Mouse (Mus musculus) cerebellum, adult 8-10 months (tissue): Measurements from ENCODE around the gene Arhgdib.

ENCODE experiments used
- DNase-seq: peaks from one replicate; pipeline ENCODE4 v3.0.0; 2022

Arhgdib gene

GRCm38 (mm10) chr6:136947716-136948115 lies 6.0 kb upstream of the Arhgdib start:
- DNase-seq: no peak

GRCm38 (mm10) chr6:136946943-136947342 lies 5.2 kb upstream of the Arhgdib start:
- DNase-seq: no peak

GRCm38 (mm10) chr6:136946241-136946640 lies 4.5 kb upstream of the Arhgdib start:
- no peak for DNase-seq

DNA sequence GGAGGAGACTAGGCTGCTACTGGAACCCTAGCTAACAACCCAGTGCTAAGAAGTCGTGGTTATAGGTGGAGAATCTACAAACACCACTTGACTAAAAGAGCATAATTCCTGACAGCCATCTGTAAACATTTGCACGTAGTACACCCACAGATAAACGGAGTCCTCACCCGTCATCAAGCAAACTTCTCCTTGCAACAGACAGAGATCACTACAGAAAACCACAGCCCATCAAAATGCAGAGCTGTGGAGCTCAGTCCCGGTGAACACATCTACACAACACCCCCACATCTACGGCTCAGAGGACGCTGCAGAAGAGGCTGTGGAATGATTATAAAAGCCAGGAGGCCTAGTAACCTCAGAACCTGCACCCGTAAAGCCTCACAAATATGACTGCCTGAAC lies 2.8 kb upstream of the Arhgdib start:
- DNase-seq: no peak

GRCm38 (mm10) chr6:136943392-136943791 lies 1.7 kb upstream of the Arhgdib start:
- no peak for DNase-seq

DNA sequence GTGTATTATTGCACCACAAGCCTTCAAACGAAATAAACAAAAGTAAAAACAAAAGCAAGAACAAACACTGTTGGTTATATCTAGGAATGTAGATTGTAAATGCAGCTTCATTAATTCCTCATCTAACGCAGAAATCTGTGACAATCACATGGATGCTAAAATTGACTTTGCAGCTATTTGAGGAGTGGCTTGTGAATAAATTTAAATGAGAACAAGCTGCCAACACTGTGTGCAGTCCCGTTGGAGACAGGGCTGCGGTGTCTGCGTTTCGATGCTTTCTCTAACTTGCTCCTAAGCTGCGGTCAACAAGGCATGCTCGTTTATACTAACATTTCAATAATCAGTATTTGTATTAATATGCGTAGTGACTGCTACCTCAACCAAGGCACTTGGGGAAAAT lies 581 bp upstream of the Arhgdib start:
- no peak for DNase-seq

DNA sequence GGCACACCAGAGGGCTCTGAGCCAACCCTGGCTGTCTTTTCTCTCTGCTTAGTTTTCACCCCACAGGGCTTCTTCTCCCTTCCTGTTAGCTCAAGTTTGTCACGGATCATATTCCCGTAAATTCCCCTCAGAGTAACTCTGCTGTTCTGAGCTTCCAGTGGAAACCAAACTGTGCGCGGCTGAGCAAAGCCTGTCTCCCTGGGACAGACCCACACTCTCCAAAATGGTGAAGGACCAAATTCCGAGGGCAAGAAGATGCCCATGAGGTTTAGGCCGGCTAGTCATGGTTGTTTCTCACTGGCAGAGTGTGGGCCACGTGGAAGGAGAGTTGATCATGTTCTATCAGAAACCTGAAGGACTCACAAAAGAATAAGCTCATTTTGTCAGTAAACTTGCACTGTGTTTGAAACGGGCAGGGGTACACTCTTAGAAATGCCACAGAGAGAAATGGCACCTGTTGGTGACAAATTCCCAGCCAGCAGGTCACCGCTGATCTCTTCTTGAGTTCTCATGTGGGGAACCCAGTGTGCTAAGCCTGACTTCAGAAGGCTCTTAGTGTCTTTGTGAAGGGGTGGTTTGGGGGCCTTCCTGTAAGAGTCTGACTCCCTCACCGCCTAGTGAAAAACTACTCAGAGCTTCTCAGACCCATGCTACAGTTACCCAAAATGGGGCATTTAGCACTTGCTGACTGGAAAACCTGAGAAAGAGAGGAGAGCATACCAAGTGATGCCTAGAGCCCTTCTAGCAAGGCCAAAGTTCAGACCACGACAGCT lies 1.3 kb downstream of the Arhgdib start:
- no peak for DNase-seq

GRCm38 (mm10) chr6:136939326-136940187 lies 2.1 kb downstream of the Arhgdib start:
- no peak for DNase-seq

DNA sequence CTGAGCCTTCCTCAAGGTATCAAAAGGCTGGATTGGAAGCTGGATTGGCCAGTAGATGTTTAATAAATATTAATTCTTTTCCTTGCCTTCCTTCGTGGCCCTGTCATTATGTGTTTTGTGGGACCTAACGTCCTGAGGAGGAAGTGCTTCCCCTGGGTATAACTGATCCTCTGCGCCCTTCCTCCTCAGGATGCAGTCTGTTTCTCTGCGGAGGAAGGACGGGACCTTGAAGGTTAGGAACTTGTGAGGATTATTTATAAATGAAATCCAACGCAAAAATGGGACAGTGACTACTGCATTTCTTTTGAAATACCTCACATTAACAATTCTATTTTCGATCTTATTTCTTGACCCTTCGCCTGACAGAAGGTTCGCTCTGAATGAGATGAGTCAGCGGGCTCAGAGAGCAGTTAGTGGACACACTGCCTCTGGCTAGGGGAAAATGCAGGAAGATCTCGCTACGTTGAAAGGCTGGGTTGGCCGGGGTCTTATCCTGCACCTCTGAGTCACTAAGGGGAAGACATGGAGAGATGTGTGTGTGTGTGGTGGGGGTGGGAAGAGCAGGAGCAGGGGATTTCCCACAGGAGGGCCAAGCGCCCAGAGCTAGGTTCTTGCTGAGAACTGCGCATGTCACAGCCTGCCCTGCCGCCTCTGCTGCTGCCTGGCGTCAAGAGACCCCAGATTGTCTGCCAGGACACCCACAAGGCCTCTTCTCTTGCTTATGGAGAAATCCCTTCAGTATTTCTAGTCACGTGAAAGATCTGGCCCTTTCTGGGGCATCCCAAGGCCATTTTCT lies 3.2 kb downstream of the Arhgdib start:
- DNase-seq: no peak

DNA sequence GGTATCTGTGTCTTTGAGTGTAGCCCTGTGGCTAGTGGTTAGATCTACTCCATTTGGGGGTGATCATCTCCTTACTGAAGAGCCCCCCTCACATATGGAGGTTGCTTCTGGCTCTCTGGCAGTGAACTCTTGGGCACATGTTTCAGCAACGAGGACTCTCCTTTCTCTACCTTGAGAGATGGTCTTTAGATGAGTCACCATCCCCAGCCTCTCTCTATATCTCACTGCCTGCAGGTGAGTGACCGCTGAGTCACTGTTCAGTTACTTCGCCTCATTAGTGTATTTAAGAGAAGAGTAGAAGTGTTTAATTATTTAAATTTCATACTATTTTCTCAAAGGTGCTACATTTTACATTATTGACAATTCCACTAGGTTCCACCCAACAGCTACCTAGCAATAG lies 4.6 kb downstream of the Arhgdib start:
- no peak for DNase-seq

GRCm38 (mm10) chr6:136936361-136936760 lies 5.3 kb downstream of the Arhgdib start:
- DNase-seq: no peak

DNA sequence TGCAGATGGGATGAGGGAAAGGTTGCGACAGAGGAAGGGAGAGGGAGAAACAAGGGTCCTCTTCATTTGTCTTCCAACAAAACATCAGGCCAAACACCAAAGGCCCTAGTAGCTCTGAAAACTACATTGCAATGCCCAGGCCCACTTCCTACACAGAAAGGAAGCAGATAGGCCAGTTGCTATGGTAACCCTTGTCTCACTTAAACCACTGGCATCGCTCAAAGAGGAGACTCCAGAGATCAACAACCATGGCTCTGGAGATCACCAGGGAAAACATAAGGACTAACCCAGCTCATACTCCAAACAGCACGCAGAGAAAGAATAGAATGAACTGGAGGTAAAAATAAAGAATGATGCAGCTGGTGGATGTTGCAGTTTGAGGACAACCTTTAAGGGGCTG lies 6.5 kb downstream of the Arhgdib start:
- no peak for DNase-seq

DNA sequence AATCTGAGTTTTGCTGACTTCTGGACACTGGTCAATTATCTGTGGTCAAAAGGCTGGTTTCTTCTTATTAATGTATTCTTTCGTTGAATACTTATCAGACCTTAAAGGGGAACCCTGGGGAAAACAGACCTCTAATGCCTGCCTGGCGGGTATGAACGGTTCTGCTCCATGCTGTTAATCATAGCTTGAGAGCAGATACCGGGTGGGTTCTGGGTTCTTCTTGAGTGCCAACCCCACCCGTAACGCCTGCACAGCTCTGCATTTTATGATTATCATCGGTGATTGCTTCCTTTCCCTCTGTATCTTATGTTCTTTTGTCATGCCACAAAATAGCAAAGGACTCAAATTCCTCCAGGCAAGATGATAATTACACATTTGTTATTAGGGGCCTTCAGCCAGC lies 7.6 kb downstream of the Arhgdib start:
- no peak for DNase-seq

GRCm38 (mm10) chr6:136931246-136931645 lies 10.5 kb downstream of the Arhgdib start:
- no peak for DNase-seq

DNA sequence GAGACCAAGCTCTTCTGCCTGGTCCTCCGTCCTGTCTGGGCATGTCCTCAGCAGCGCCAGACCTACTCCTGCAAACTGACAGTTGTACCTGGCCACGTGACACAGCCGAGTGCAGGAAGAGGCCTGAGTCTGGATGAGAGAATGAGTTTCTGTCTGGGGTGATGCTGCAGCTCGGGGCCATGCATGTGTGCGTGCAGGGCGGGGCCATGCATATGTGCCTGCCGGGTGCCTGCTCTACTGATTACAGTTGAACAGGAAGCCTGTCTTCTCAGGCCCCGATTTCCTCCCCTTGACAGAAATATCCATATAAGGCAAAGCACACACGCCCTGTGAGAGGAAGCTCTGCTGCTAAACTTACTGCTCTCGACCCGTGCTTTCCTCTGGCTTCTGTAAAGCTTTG lies 11.0 kb downstream of the Arhgdib start:
- no peak for DNase-seq

GRCm38 (mm10) chr6:136927626-136928025 lies 14.1 kb downstream of the Arhgdib start:
- no peak for DNase-seq

- DNase-seq: no peak
Observed at GRCm38 (mm10) chr6:136925049-136925448, 16.6 kb downstream of the Arhgdib start.

DNA sequence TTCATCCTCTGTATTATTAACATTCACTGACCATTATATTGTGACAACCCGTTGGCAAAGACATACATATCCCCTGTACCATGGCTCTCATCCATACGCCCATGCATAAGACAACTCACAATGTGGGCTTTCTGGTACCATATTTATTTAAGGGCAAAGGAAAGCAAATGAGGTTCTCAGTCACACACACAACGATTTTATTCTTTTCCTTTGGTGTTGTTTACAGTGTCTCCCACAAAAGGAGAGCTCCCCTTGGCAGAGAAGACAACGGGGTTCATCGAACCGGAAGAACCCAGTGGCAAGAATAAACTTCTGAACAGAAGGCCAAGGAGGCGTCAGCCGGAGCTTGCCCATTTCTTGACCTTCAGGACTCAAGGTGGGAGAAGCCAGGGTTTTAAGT lies 18.2 kb downstream of the Arhgdib start, which contains the start of gene Pde6h:
Gene Pde6h (plus strand): TSS at position 301 of the 400 bp plus-strand sequence.
- no peak for DNase-seq

DNA sequence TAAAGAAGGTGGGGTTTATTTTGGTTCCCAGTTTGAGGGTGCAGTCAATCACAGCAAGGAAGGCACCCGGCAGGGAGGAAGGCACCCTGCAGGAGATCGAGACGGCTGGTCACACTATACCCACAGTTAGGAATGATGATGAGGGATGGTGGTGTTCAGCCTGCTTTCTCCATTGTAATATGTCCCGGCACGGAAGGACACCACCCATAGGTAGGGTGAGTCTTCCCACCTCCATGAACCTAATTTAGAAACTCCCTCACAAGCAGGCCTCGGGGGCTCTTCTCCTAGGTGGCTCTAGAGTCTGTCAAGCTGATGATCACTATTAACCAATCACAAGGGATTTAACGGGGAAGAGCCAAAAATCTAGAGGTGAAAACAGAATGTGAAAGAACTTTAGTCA lies 18.8 kb downstream of the Arhgdib start:
- DNase-seq: no peak

DNA sequence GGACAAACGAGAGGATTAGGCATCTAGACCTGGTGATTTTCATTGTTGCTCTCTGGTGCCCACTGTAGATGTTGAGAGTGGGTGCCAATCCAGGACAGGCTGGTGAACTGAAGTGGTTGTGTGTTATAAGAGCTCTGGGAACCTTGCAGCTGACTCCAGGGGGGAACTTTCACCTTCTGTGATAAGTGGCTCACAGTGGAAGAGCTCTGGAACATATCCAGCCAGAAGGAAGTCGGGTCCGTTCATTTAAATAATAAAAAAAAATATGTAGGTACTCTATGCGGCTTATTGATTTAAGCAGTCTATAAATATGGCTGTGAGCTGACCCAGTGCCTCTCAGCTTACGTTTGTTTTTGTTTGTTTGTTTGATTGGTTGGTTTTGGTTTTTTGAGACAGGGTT lies 19.6 kb downstream of the Arhgdib start, which contains the start of gene Erp27:
Gene Erp27 (minus strand): TSS at position 101 of the 400 bp plus-strand sequence.
- no peak for DNase-seq

- no peak for DNase-seq
Observed at GRCm38 (mm10) chr6:136921601-136922000, 20.1 kb downstream of the Arhgdib start.

- peak; percentile 53 for DNase-seq
Observed at GRCm38 (mm10) chr6:136920320-136921257, 21.1 kb downstream of the Arhgdib start.
